Mouse (Mus musculus) kidney, postnatal 14 days (tissue): ENCODE results near the gene Adamtsl1.
A peak's percentile ranks its signal among the peaks of the same experiment; 100 is the strongest.

Source experiments
- DNase-seq: peaks from one replicate; pipeline ENCODE4 v3.0.0; 2022; ENCODE audit warnings: mixed read lengths

Adamtsl1 gene

GRCm38 (mm10) chr4:85818504-85818903, 304.5 kb downstream of the Adamtsl1 start:
- DNase-seq = no peak

GRCm38 (mm10) chr4:85819169-85819568, 305.2 kb downstream of the Adamtsl1 start:
- peak; percentile 69 for DNase-seq

GRCm38 (mm10) chr4:85819921-85820320, 305.9 kb downstream of the Adamtsl1 start:
- no peak for DNase-seq

GRCm38 (mm10) chr4:85823952-85824704, 310.2 kb downstream of the Adamtsl1 start:
- no peak for DNase-seq

GRCm38 (mm10) chr4:85824705-85825085, 310.7 kb downstream of the Adamtsl1 start:
- DNase-seq = no peak

GRCm38 (mm10) chr4:85837058-85837457, 323.1 kb downstream of the Adamtsl1 start:
- no peak for DNase-seq

- DNase-seq = no peak
Observed at GRCm38 (mm10) chr4:85837532-85837965, 323.6 kb downstream of the Adamtsl1 start.

- DNase-seq = no peak
Observed at GRCm38 (mm10) chr4:85838031-85838430, 324.1 kb downstream of the Adamtsl1 start.

GRCm38 (mm10) chr4:85842113-85842512, 328.1 kb downstream of the Adamtsl1 start:
- DNase-seq = no peak

- no peak for DNase-seq
Observed at GRCm38 (mm10) chr4:85844381-85844780, 330.4 kb downstream of the Adamtsl1 start.

- no peak for DNase-seq
Observed at GRCm38 (mm10) chr4:85845931-85846330, 332.0 kb downstream of the Adamtsl1 start.

- DNase-seq = no peak
Observed at GRCm38 (mm10) chr4:85853401-85853800, 339.4 kb downstream of the Adamtsl1 start.

- peak; percentile 7 for DNase-seq
Observed at GRCm38 (mm10) chr4:85854507-85854906, 340.5 kb downstream of the Adamtsl1 start.

GRCm38 (mm10) chr4:85879376-85879775, 365.4 kb downstream of the Adamtsl1 start:
- no peak for DNase-seq

- DNase-seq = no peak
Observed at GRCm38 (mm10) chr4:85881318-85881717, 367.3 kb downstream of the Adamtsl1 start.

GRCm38 (mm10) chr4:85884031-85884430, 370.1 kb downstream of the Adamtsl1 start:
- DNase-seq = peak; percentile 45

GRCm38 (mm10) chr4:85889877-85890598, 376.1 kb downstream of the Adamtsl1 start:
- no peak for DNase-seq

GRCm38 (mm10) chr4:85901316-85901715, 387.3 kb downstream of the Adamtsl1 start:
- DNase-seq = peak; percentile 75

- no peak for DNase-seq
Observed at GRCm38 (mm10) chr4:85904217-85904616, 390.2 kb downstream of the Adamtsl1 start.

GRCm38 (mm10) chr4:85916034-85916433, 402.1 kb downstream of the Adamtsl1 start:
- DNase-seq = peak; percentile 50

- no peak for DNase-seq
Observed at GRCm38 (mm10) chr4:85918366-85918765, 404.4 kb downstream of the Adamtsl1 start.

GRCm38 (mm10) chr4:85920474-85920873, 406.5 kb downstream of the Adamtsl1 start:
- DNase-seq = no peak

- DNase-seq = no peak
Observed at GRCm38 (mm10) chr4:85922741-85923140, 408.8 kb downstream of the Adamtsl1 start.

GRCm38 (mm10) chr4:85932129-85932528, 418.2 kb downstream of the Adamtsl1 start:
- no peak for DNase-seq
